Mouse (Mus musculus) lung, adult 18-20 months (tissue): ENCODE measurements at regions not wholly inside any gene's neighbourhood (a gene's known extent, or its start where the extent isn't known, plus 50 kb on each side); places are given as distances from the start of the nearest gene placed in this dataset.

ENCODE experiments used
- DNase-seq, 2 experiments: peaks; one replicate each; pipeline ENCODE4 v3.0.0; 2022; ENCODE audit warnings: mixed read lengths in 2 of 2

GRCm38 (mm10) chr3:37871076-37871475, 146.8 kb upstream of the Gm5148 start:
- no peak for DNase-seq

GRCm38 (mm10) chr3:37868454-37868853, 144.2 kb upstream of the Gm5148 start:
- no peak for DNase-seq

GRCm38 (mm10) chr3:37862756-37863155, 138.5 kb upstream of the Gm5148 start:
- DNase-seq: no peak

GRCm38 (mm10) chr3:37860715-37861461, 136.6 kb upstream of the Gm5148 start:
- DNase-seq: no peak

- DNase-seq: peak; percentile 33 to 42
These were observed 135.9 kb upstream of the Gm5148 start for GRCm38 (mm10) chr3:37860034-37860714.

GRCm38 (mm10) chr3:37858624-37859302, 134.5 kb upstream of the Gm5148 start:
- DNase-seq: no peak

- peak; percentile 26 to 44 for DNase-seq
These were observed 122.1 kb upstream of the Gm5148 start for GRCm38 (mm10) chr3:37846191-37847003.

GRCm38 (mm10) chr3:37845313-37846023, 121.2 kb upstream of the Gm5148 start:
- DNase-seq: peak; percentile 19 to 33

- no peak for DNase-seq
These were observed 120.5 kb upstream of the Gm5148 start for GRCm38 (mm10) chr3:37844731-37845312.

- no peak for DNase-seq
These were observed 118.0 kb upstream of the Gm5148 start for GRCm38 (mm10) chr3:37842289-37842688.

- DNase-seq: peak; percentile 38 to 48
These were observed 114.6 kb upstream of the Gm5148 start for GRCm38 (mm10) chr3:37838896-37839295.

- no peak for DNase-seq
These were observed 112.5 kb upstream of the Gm5148 start for GRCm38 (mm10) chr3:37836749-37837148.

GRCm38 (mm10) chr3:37835687-37836086, 111.4 kb upstream of the Gm5148 start:
- no peak for DNase-seq

GRCm38 (mm10) chr3:37835135-37835534, 110.8 kb upstream of the Gm5148 start:
- no peak for DNase-seq

- no peak for DNase-seq
These were observed 110.3 kb upstream of the Gm5148 start for GRCm38 (mm10) chr3:37834626-37835025.

- no peak for DNase-seq
These were observed 109.1 kb upstream of the Gm5148 start for GRCm38 (mm10) chr3:37833387-37833786.

- no peak for DNase-seq
These were observed 103.3 kb upstream of the Gm5148 start for GRCm38 (mm10) chr3:37827546-37827945.

GRCm38 (mm10) chr3:37825602-37826001, 101.3 kb upstream of the Gm5148 start:
- DNase-seq: no peak

GRCm38 (mm10) chr3:37824681-37825080, 100.4 kb upstream of the Gm5148 start:
- DNase-seq: no peak

GRCm38 (mm10) chr3:37819503-37819902, 95.2 kb upstream of the Gm5148 start:
- no peak for DNase-seq

GRCm38 (mm10) chr3:37817434-37817805, 93.1 kb upstream of the Gm5148 start:
- DNase-seq: no peak
